Mouse (Mus musculus) heart, adult 18-20 months (tissue): ENCODE results near the gene Atp13a3. TPM values are rescaled to one million over a fixed set of nuclear protein-coding genes. Genes with fewer than 3 reads are reported as not detected.
"Not testable (repeated sequence)": the region's sequence is repeated elsewhere in the genome, so short reads cannot be mapped to it uniquely, and the experiment has no call there.

ENCODE experiments used
- DNase-seq, 2 experiments: peaks; one replicate each; pipeline ENCODE4 v3.0.0; 2021 to 2022; ENCODE audit warnings: mixed read lengths in 1 of 2
- long read RNA-seq, 2 experiments: library from polyadenylated mRNA; stranded (forward); transcript quantifications; one replicate each; pipeline ENCODE4 v2.0.0; 2021
- total RNA-seq, 2 experiments: library from RNA; stranded (reverse); gene quantifications; 2 replicates each; pipeline ENCODE4 v1.2.3; 2021

The Atp13a3 gene
- 10 to 100 TPM; 48.4 to 49.8 TPM for total RNA-seq
- long read RNA-seq, experiment 1, partial matches to known transcripts: 0 of 7 reads
- long read RNA-seq, experiment 1, other reads (novel, unspliced or antisense): 7 of 7 reads
- long read RNA-seq, experiment 2, partial matches to known transcripts: 0 of 6 reads
- long read RNA-seq, experiment 2, other reads (novel, unspliced or antisense): 6 of 6 reads

DNA sequence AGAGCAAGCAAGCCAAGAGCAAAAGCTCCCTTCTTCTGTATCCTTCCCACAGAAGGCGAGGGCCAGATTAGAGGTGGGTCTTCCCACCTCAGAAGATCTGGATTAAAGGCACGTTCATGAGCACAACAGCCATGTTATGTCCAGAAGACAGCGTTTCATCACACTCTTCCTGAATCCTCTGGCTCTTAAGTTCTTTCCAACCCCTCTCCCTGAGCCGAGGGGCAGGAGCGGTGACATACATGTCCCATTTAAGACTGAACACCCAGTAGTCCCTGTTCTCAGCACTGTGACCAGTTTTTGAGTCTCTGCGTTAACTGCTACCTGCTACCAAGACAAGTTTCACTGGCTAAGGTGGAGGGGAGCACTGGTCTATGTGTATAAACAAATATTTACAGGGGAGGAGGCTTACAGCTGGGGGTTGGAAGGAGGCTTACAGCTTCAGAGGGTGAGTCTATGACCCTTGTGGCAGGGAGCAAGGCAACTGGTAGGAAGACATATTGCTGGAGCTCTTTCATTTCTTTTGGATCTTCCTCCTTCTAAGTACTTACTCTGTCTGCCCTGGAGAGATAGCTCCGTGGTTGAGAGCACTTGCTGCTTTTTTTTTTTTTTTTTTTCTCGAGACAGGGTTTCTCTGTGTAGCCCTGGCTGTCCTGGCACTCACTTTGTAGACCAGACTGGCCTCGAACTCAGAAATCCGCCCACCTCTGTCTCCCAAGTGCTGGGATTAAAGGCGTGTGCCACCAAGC, at the start of gene Atp13a3:
Gene Atp13a3, minus strand, starts transcription at position 51 of the 746 bp plus-strand sequence.
- DNase-seq: no peak

DNA sequence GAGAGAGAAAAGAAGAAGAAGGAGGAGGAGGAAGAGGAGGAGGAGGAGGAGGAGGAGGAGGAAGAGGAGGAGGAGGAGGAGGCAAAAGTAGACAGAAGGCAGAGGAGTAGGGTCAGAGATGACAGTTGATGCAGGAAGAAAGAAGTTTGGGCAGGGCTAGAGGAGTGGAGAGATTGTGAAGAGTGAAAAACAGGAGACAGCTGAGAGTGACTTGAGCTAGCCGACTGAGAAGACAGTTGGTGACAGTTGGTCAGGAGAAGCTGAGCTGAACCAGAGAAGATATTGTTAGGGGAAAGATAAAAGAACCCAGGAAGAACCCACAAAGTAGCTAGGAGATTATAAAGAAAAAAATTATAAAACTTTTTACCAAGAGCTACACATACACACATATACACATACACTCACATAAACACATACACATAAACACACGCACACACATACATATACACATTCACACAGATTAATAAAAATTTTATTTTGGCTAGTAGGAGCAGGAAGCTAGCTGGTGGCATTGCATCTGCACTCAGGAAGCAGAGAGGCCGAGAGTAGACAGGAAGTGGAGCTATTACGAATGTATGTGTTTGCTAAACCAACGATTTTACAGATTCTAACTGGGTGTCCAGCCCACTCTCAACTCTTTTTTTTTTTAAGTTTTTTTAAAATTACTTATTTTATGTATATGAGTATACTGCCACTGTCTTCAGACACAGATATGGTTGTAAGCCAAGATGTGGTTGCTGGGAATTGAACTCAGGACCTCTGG, 47.6 kb upstream of the Atp13a3 start:
- DNase-seq: no peak

DNA sequence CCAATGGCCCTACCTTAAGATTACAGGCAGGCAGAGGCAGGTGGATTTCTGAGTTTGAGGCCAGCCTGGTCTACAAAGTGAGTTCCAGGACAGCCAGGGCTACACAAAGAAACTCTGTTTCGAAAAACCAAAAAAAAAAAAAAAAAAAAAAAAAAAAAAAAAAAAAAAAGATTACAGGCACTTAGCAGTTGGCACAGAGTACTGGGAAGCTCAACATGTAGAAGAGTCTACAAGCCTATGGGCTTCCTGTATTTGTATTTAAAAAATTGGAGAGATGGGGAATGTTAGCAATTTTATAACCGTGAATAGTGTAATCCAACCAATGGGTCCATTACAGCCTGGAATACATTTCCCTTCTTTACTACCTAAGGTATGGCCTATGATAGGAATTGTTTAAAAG, 45.4 kb upstream of the Atp13a3 start:
- not testable (repeated sequence) for DNase-seq

DNA sequence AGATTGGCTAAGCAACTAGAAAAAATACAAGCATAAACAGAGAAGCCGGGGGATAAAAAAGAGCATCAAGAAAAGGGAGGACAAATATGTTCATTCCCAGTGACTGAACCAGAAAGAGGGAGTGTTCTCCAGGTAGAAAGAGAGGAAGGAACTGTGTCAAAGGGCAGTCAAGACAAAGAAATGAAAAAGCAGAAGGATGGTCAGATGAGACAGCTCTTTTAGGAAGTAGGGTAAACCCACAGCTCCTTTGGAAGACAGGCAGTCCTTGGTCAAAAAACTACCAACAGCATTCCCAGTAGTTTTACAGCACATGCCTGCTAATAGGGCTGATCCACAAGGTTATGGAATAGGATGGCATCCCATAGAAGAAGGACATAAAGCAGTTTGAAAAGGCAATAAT, 43.2 kb upstream of the Atp13a3 start:
- DNase-seq: no peak

DNA sequence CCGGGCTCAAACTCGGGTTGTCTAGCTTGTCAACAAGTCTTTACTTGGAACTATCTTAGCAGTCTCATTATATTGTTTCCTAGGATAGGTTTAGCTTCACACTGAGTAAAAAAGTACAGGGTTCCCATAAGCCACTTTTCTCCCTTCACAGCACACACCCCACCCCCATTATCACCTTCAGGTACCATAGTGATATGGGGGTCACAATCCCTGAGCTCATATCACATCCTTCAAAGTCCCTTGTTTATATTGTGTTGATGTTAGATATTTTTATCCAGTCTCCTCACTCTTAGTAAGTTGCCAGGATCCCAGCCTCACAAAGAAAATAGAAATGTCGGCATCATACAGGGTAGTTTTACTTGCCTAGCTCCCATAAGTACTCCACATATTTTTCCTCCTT, 42.4 kb upstream of the Atp13a3 start:
- DNase-seq: no peak

DNA sequence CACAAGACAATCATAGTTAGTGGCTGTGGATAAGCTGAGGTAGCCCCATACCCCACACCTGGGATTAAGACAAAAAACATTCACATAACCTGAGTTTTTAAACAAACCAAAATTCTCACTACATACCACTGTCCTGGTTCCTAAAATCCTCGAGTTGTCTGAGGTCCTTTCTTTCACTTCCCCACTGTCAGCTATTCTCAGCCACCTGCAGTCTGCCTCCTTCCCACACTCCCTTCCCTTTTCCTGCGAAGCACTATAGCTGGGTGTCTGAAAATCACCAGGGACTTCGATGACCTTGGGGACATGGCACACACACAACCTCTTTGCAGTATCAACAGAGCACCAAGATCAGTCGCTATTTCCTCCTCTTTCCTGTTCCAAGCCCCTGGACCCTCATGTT, 41.9 kb upstream of the Atp13a3 start:
- DNase-seq: peak in 1 of 2 experiments; percentile 12

DNA sequence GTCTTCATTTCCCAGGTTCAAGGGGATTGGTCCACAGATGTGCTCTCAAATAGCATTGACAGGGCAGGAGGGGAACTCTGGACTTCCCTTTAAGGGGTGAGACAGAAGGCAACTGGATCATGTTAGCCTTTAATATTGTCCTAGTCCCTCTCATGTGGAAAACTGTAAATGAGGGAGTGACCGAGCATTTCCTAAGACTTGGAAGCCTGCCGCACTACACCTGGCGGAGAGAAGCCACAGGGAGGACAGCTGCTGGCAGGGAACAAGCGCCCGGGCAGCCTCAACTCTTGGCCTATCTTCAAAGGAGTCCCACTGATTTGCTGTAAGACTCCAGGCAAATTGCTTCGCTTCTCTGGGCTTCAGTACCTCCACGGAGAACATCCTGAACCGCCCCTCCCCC, 37.6 kb upstream of the Atp13a3 start:
- no peak for DNase-seq

DNA sequence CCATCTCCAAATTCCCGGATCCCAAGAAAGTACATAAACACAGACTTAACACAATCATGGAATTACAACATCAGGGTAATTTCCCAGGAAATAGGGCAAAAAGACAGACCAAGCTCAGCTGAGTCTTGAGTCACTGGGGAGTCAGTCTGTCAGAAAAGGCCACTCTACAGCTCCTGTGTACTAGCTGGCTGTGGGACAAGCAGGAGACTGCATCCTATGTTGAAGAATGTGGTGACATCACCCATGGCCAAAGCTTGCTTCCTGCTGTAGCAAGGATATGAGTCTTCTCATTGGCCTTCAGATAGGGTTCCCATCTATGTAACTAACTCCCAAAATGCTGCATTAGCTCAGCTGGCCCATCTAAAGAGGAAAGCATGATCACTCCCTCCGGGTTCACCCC, 36.7 kb upstream of the Atp13a3 start:
- no peak for DNase-seq

DNA sequence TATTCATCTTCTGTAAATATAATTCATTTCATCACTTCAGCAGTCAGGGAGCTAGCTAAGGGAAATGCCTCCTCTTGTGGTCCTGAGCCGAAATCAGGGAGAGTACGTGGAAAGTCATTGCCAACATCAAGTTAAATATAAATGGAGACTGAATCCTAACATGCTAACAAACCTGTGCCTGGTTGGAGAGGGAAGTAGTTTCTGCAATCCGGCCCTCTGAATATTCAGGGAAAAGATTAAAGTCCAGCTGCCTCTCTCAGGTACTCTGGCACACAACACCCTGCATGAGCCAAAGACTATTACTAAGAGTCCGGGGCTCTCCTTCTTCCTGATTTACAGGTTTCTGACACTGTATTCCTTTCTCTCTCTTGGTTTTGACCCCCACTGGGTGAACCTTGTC, 35.6 kb upstream of the Atp13a3 start:
- no peak for DNase-seq

DNA sequence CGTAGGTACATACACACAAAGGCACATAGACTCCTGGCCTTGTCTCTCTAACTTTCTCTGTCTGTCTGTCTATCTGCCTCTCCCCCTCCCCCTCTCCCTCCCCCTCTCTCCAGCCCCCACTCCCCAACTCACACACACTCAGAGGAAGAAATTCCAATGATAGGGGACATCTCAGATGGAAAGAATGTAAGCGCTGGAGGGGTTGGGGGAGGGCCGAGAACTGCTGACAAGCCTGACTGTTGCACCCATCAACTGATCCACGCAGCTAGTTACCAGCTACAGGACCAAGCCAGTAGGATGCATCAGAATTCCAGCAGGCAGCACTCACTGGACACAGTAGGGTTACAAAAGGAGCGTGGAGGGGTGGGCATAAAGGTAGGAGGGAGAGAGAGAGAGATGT, 34.1 kb upstream of the Atp13a3 start:
- no peak for DNase-seq

DNA sequence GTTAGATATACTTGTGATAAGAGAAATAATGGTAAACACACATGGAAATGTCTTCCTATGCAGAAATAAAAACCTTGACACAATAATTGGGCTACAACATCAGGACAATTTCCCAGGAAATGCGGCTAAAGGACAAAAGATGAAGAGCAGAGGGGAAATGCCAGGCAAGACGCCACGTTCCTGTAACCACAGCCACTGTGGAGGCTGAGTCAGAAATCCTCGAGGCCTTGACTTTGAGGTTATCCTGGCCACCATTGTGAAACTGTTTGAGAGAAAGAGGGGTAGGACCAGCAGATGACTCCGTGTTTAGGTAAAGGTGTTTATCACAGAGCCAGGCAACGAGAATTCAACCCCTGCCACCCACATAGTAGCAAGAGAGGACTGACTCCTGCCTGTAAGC, 33.6 kb upstream of the Atp13a3 start:
- DNase-seq: no peak

DNA sequence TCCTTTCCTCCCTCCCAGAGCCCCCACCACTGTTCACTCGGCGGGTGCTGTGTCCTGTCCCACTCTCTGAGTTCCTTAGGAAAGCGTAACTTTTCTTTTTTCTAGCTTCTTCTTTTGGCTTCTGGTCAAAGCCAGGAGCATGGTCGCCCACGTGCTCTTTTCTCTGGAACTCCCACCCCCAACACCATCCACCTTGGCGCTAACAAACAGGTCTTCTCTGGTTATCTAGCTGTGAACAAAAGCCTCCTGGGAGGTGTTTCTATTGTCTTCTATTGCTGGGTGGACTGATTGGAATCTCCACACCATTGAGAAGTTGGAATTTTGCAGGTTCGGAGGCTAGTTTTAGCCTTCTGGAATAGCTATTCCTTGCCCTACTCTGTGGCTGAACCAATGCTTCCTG, 30.5 kb upstream of the Atp13a3 start:
- no peak for DNase-seq

DNA sequence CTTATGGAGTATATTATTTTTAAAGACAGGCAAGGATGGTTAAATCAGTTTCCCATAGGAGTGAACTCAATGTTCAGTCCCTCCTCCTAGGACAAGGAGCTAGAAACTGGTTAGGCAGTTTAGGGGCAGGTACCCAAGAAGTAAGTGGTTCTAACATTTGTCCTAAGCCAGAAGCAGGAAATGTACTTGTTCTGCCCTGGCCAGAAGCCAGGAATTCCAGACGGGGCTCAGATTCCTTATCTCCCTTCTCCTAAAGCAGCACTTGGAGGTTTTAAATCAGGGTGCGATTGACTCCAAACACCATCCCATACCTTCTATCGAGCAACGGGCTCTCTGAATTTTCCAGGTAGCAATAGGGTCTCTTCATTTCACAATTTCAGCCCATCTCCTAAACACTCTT, 29.6 kb upstream of the Atp13a3 start:
- DNase-seq: no peak

DNA sequence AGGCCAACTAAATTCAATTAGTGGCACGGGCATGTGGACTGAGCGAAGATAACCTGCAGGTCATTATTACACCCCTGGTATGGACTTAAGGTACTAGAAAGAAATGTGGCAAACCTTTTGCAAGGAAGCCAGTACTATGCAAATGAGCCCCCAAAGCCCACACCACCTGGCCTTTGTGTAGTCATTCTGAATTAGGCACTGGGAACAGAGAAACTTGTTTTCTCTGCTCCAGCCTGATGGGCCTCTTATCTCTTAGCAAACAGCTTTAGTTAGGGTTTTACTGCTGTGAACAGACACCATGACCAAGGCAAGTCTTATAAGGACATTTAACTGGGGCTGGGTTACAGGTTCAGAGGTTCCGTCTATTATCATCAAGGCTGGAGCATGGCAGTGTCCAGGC, 27.4 kb upstream of the Atp13a3 start:
- DNase-seq: no peak

DNA sequence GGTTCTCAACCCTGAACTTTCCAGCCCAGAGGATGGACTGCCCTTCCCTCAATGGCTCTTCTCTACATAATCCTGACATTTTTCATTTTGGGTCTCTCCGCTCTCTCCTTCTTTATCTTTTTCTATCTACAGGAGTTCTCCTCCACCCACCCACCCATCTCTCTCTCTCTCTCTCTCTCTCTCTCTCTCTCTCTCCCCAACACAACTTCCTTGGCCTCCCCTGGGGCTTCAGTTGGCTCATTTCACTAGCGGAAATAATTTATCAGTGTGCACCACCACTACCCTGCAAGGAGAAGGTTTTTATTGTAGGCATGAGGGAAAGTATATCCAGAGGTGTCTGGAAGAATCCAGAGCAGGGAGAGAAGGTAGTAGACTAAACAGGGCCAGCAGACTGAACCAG, 26.3 kb upstream of the Atp13a3 start:
- DNase-seq: no peak

DNA sequence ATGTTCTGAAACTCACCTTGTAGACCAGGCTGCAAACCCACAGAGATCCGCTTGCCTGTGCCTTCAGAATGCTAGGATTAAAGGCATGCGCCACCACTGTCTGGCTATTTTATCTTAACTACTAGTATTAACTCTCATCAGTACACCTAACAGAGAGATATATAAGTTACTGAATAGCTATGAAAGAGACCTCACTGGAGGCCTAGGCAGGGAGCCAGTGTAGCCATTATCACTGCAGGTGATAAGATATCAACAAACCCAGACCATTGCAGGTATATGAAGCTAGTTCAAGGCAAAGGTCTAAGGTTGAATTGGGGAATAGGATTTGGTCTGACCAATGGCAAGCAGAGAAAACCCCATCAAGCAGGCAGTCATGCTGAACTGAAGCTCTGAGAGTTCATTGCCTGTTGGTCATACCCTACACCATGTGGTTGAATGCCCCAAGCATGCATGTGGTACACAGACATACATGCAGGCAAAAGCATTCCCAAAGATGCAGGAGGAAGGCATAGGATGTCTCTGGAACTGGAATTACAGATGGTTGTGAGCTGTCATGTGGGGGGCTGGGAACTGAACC, 24.8 kb upstream of the Atp13a3 start:
- DNase-seq: no peak

DNA sequence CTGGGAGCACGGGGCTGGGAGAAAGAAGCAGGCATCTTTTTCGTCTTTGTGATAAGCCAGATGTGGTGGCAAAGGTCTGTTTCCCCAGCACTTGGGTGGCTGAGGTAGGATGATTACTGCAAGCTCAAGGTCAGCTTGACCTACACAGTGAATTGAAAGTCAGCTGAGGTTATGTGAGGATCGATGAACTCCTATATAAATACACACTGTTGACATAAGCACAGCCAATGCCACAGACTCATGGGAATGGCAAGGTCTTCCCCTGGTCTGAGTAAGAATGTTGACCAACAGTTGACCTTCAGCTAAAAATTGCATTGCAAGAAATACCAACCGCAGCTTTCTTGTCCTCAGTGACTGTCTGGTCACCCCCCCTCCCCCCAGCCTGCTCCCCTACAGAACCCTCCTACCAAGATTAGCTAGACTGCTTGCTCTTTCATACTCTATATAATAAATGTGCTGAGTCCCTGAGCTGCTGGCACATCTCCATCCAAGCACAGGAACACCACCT, 23.0 kb upstream of the Atp13a3 start:
- DNase-seq: no peak

DNA sequence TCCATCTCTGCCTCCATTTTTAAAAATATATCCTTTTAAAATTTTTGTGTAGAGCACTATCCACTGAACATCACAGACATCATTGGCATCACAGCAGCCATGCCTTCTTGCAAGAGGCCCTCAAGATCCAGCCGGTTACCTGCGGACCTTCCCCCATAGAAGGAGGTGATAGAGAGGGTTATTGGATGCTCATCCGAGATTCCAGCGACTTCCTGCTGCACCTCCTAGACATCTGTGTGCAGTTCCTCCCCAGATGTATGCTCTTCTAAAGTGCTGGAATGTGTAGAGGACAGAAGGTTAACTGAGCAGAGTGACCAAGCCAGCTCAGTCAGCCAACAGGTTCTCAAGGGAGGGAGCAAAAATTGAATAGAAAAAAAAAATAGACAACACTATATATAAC, 21.7 kb upstream of the Atp13a3 start:
- no peak for DNase-seq

DNA sequence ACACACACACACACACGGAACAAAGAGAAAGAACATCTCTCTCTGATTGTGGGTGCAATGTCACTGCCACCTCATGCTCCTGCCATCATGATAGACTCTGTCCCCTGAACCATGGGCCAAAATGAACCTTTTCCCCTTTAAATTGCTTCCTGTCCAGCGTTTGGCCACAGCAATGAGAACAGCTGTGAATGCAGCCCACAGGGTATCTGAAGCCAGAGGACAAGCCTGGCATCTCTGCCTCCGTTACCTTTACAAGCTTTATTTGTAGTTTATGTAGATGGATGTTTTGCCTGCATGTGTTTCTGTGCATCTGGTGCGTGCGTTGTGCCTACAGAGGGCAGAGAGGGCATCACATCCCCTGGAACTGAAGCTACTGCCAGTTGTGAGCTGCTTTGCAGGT, 21.2 kb upstream of the Atp13a3 start:
- no peak for DNase-seq

DNA sequence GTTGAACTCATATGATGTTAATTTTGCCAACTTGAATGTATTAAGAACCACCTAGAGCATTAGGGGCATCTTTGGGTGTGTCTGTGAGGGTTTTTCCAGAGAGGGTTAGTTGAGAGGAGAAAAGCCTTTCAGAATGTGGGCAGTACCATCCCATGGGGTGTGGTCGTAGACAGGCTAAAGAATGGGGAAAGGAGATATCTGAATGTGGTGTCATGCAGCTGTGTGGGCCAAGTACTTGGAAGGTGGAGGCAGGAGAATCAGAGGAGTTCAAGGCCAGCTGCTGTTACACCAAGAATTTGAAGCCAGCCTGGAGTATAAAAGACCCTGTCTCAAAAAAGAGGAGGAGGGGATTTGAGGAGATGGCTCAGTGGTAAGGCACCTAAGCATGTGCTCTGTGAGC, 20.2 kb upstream of the Atp13a3 start:
- DNase-seq: no peak

DNA sequence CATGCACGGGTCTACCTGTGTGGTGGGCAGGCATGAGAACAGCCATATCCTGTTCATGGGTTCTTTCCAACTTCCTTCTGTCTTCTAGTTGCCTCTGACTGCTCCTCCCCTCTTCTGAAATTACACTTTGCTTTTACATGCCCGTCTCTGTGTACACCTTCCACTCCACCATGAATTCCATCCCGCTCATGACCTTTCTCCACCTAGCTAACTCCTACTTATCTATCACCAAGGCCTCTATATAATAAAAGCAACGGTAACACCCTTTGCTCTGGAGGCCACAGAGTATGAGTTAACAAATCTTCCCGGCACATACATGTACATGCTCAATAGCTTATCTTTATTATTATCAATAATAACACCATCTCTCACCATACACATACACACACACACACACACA, 18.3 kb upstream of the Atp13a3 start:
- no peak for DNase-seq

DNA sequence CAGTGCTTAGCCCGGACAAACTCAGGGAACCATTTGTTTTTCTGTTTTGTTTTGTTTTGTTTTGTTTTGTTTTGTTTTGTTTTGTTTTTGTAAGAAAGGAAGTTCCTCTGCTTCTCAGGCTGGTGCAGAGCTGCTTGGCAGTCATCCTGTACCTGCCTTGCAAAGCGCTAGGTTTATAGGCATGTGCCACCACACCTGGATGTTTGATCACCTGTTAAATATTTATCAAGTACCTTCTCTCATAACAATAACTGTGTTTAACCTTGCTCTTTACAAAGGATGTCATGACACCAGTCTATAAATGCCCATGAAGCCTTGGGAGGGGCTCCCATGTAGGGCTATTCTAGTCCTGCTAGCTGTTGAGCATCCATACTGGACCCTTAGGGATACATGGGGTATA, 10.9 kb upstream of the Atp13a3 start:
- no peak for DNase-seq

DNA sequence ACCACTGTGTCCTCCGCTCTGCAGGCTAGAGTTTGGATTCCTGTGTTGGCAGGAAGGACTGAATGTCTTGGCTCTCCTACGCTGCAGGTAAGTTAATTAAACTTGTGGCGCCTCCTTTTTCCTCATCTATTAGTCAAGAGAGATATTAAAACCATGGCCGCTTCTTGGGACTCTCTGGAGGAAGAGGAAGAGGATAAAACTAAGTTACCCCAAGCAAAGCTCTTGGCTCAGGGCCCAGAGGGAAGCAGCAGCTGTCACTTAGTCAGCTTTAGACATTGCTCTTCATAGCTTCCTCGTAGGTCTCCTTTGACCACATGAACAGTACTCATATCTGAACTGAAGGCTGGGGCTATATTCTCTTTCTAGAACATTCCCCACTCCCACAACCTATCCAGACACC, 10.5 kb upstream of the Atp13a3 start:
- DNase-seq: peak; percentile 39 to 63
